ENCODE assay signal across 8 mouse cellular contexts in genomic region chr19:59588068-59588522, GRCm38 (mm10).
A peak's percentile ranks its signal among the peaks of the same experiment; 100 is the strongest.
DNase-seq lines count a peak whose midpoint lies in the region; ATAC-seq and TF ChIP-seq lines count a peak whose summit lies in the region.

No protein-coding gene starts in this region.

- TF ChIP-seq CTCF in layer of hippocampus, adult 2 months (conservative IDR thresholded peaks at IDR 0.05) = no peak

- peak overlapping the region; percentile 39; the same call in 1 of the 2 replicates for H3K4me3 ChIP-seq in layer of hippocampus, adult 2 months
- peak overlapping the region; percentile 47 for H3K4me3 ChIP-seq in forebrain, embryonic 10.5 days
- peak overlapping the region; percentile 38 for H3K4me3 ChIP-seq in intestine, embryonic 16.5 days (ENCODE audit: low read length)
- H3K4me3 ChIP-seq in liver, embryonic 16.5 days (ENCODE audit: low read depth, low read length) = 0 out of 2 replicates have a peak overlapping the region, but pooled peaks have one; percentile 7

- WGBS in forebrain, embryonic 10.5 days = 3% methylated on average over 17 of the region's 17 CpGs
- 9% methylated on average over 17 of the region's 17 CpGs for WGBS in intestine, embryonic 16.5 days
- 14% methylated on average over 17 of the region's 17 CpGs for WGBS in liver, embryonic 16.5 days (ENCODE audit: insufficient replicate concordance)

- H3K4me1 ChIP-seq in forebrain, embryonic 10.5 days = peaks cover 25% of the 10 kb centered on the region
- no peaks in the 10 kb centered on the region; the same call in 1 of the 2 replicates for H3K4me1 ChIP-seq in intestine, embryonic 16.5 days (ENCODE audit: control insufficient read depth, insufficient read depth, low read length)
- no peaks in the 10 kb centered on the region for H3K4me1 ChIP-seq in liver, embryonic 16.5 days (ENCODE audit: control insufficient read depth, low read depth, low read length)

- H3K27ac ChIP-seq in layer of hippocampus, adult 2 months = no peak overlapping the region
- H3K27ac ChIP-seq in forebrain, embryonic 10.5 days = peak overlapping the region; percentile 35; the same call in 1 of the 2 replicates
- H3K27ac ChIP-seq in intestine, embryonic 16.5 days (ENCODE audit: low read length) = no peak overlapping the region
- H3K27ac ChIP-seq in liver, embryonic 16.5 days (ENCODE audit: low read length) = no peak overlapping the region

- peak; percentile 77 for ATAC-seq in intestine, embryonic 16.5 days
- ATAC-seq in liver, embryonic 16.5 days (ENCODE audit: low read depth) = no peak
- no peak for ATAC-seq in activated CD4-positive, CD25-positive, alpha-beta regulatory T cell, adult 4 months

- no peak for DNase-seq in layer of hippocampus, adult 2 months (ENCODE audit: low spot score in 2 of 2)
- no peak for DNase-seq in layer of hippocampus, adult 18-20 months (ENCODE audit: low spot score in 2 of 2)
- DNase-seq in forebrain, embryonic 10.5 days (ENCODE audit: extremely low spot score, low spot score) = peak; percentile 53
- DNase-seq in ovary, adult 18-20 months (ENCODE audit: low spot score) = peak; percentile 30
- DNase-seq in thymus, postnatal 14 days = no peak

- H3K4me2 ChIP-seq in intestine, embryonic 16.5 days (ENCODE audit: low read depth, low read length) = peak overlapping the region; percentile 60
- H3K4me2 ChIP-seq in liver, embryonic 16.5 days (ENCODE audit: low read depth, low read length) = no peak overlapping the region

- H3K9ac ChIP-seq in intestine, embryonic 16.5 days (ENCODE audit: low read depth, low read length) = peak overlapping the region; percentile 48; the same call in 1 of the 2 replicates
- H3K9ac ChIP-seq in liver, embryonic 16.5 days (ENCODE audit: low read depth, low read length) = no peak overlapping the region

- H3K9me3 ChIP-seq in forebrain, embryonic 10.5 days = no peaks in the 10 kb centered on the region
- no peaks in the 10 kb centered on the region for H3K9me3 ChIP-seq in intestine, embryonic 16.5 days (ENCODE audit: control insufficient read depth, low read length)
- H3K9me3 ChIP-seq in liver, embryonic 16.5 days (replicated peaks; ENCODE audit: control insufficient read depth, low read length) = no peaks in the 10 kb centered on the region

- peaks cover 95% of the 10 kb centered on the region for H3K27me3 ChIP-seq in forebrain, embryonic 10.5 days (ENCODE audit: poor library complexity, severe bottlenecking)
- H3K27me3 ChIP-seq in intestine, embryonic 16.5 days (replicated peaks; ENCODE audit: control insufficient read depth, insufficient read depth, low read length) = no peaks in the 10 kb centered on the region
- no peaks in the 10 kb centered on the region for H3K27me3 ChIP-seq in liver, embryonic 16.5 days (ENCODE audit: control insufficient read depth, insufficient read depth, low read depth, low read length)

- no peaks in the 10 kb centered on the region for H3K36me3 ChIP-seq in forebrain, embryonic 10.5 days (replicated peaks)
- no peaks in the 10 kb centered on the region for H3K36me3 ChIP-seq in intestine, embryonic 16.5 days (ENCODE audit: control insufficient read depth, insufficient read depth, low read length)
- H3K36me3 ChIP-seq in liver, embryonic 16.5 days (ENCODE audit: control insufficient read depth, insufficient read depth) = no peaks in the 10 kb centered on the region

Comparison
In these comparisons a context has a peak if more than half of its experiments do, and no peak if none do; other contexts are left out.
1. DNase-seq: peak in forebrain, embryonic 10.5 days (single experiment) and ovary, adult 18-20 months (single experiment); none in layer of hippocampus, adult 2 months (0 of 2), layer of hippocampus, adult 18-20 months (0 of 2) and thymus, postnatal 14 days (single experiment).
2. Peak in every context shown above with its lines, with median percentiles within 50 percentile points of each other: H3K4me3 ChIP-seq.